Mouse (Mus musculus) liver, embryonic 14.5 days (tissue): Measurements from ENCODE around the gene Ap3b1. TPM values are rescaled to one million over a fixed set of nuclear protein-coding genes. Genes with fewer than 3 reads are reported as not detected.
"Not testable (repeated sequence)": the region's sequence is repeated elsewhere in the genome, so short reads cannot be mapped to it uniquely, and the experiment has no call there.

ENCODE experiments used
- ATAC-seq: fragments of 200-750 bp; cut with Nextera tagmentation; 2 replicates; pipeline ENCODE4 v1.8.0; 2017; ENCODE audit warnings: moderate number of reproducible peaks, mild to moderate bottlenecking, moderate library complexity; ENCODE audit not compliant: insufficient read depth
- DNase-seq, 3 experiments: peaks; one replicate each; pipeline ENCODE4 v3.0.0-alpha.2; 2012 to 2013; ENCODE audit warnings: low read depth in 3 of 3, low spot score in 3 of 3
- H3K27ac ChIP-seq: fragments of 300-500 bp; sonication (generic); 2 replicates; pipeline ENCODE4 v1.5.1; 2014; ENCODE audit warnings: moderate library complexity, mild to moderate bottlenecking, control low read depth, inconsistent platforms
- H3K27me3 ChIP-seq: fragments of 300-500 bp; sonication (generic); 2 replicates; pipeline ENCODE4 v1.6.1; 2014; ENCODE audit warnings: mild to moderate bottlenecking, low read length, moderate library complexity; ENCODE audit not compliant: control insufficient read depth, insufficient read depth
- H3K36me3 ChIP-seq: fragments of 300-500 bp; sonication (generic); replicated peaks from 2 replicates; pipeline ENCODE4 v1.6.1; 2014; ENCODE audit warnings: low read depth; ENCODE audit not compliant: control insufficient read depth, insufficient read depth
- H3K4me1 ChIP-seq, 2 experiments: fragments of 200-500 bp in 1 of 2; fragments of 300-500 bp in 1 of 2; sonication (generic) in 1 of 2; replicated peaks; 2 replicates each; pipeline ENCODE4 v1.6.1; 2012 to 2014; ENCODE audit warnings: antibody characterized with exemption in 1 of 2, inconsistent platforms in 1 of 2, low read length in 1 of 2; ENCODE audit not compliant: control insufficient read depth in 2 of 2, insufficient read depth in 2 of 2
- H3K4me2 ChIP-seq: fragments of 300-500 bp; sonication (generic); 2 replicates; pipeline ENCODE4 v1.6.1; 2014; ENCODE audit warnings: low read depth, mild to moderate bottlenecking, control low read depth, moderate library complexity
- H3K4me3 ChIP-seq, 2 experiments: fragments of 200-500 bp in 1 of 2; fragments of 300-500 bp in 1 of 2; sonication (generic) in 1 of 2; 2 replicates each; pipeline ENCODE4 v1.5.1; 2012 to 2014; ENCODE audit warnings: low read depth in 2 of 2, low read length in 2 of 2, mild to moderate bottlenecking in 2 of 2, control low read depth in 1 of 2, inconsistent platforms in 1 of 2, moderate library complexity in 1 of 2; ENCODE audit not compliant: insufficient read depth in 1 of 2
- H3K9ac ChIP-seq: fragments of 300-500 bp; sonication (generic); replicated peaks from 2 replicates; pipeline ENCODE4 v1.6.1; 2014; ENCODE audit warnings: mild to moderate bottlenecking, control low read depth, moderate library complexity
- H3K9me3 ChIP-seq: fragments of 300-500 bp; sonication (generic); 2 replicates; pipeline ENCODE4 v1.6.1; 2016; ENCODE audit warnings: low read length, mixed read lengths; ENCODE audit not compliant: control insufficient read depth
- CTCF ChIP-seq: IDR thresholded peaks from 2 replicates; pipeline ENCODE4 v1.5.1; 2016; ENCODE audit warnings: antibody characterized with exemption, low read depth, control low read depth
- EP300 ChIP-seq: IDR thresholded peaks from 2 replicates; pipeline ENCODE4 v1.6.1; 2016; ENCODE audit warnings: antibody characterized with exemption, low read depth
- WGBS: fragments of 180-500 bp; shearing (Covaris S2); extraction: QIAGEN DNeasy Blood & Tissue Kit; methylation state at CpG from one replicate; pipeline ENCODE4 v1.1.7; 2014; ENCODE audit not compliant: insufficient replicate concordance; 5-methylcytosine and 5-hydroxymethylcytosine counted together
- polyA plus RNA-seq, 2 experiments: library from polyadenylated mRNA; depleted of rRNA in 1 of 2; stranded (reverse) in 1 of 2; unstranded in 1 of 2; fragments of >200 nt; fragmentation: Nextera tagmentation in 1 of 2; extraction: Ambion mirVana in 1 of 2; gene quantifications; 2 replicates each; pipeline versions ENCODE4 v1.2.1 to v1.2.3; 2012 to 2014

Gene Ap3b1
- polyA plus RNA-seq, 2 experiments, result 16.1 to 16.8 TPM

GRCm38 (mm10) chr13:94354584-94354983 is 4.2 kb upstream of the Ap3b1 start:
- Histone ChIP-seq H3K4me3 (no peak overlapping the region), H3K9me3 (no peaks in the 10 kb centered on the region), H3K9ac (no peak overlapping the region), H3K27ac (no peak overlapping the region), H3K36me3 (no peaks in the 10 kb centered on the region), H3K27me3 (no peaks in the 10 kb centered on the region), H3K4me2 (no peak overlapping the region), H3K4me1 (peaks cover 4 to 7% of the 10 kb centered on the region in 2 experiments; a peak in 3 of 4 replicates)
- no peak for TF ChIP-seq EP300
- WGBS, result 12% methylated on average over 3 of the region's 3 CpGs
- DNase-seq (no peak), ATAC-seq (no peak)

- Histone ChIP-seq H3K4me2 (peak overlapping the region; percentile 90), H3K9me3 (no peaks in the 10 kb centered on the region), H3K27ac (no peak overlapping the region), H3K4me1 (peaks cover 4 to 16% of the 10 kb centered on the region in 2 experiments; a peak in 3 of 4 replicates), H3K27me3 (no peaks in the 10 kb centered on the region), H3K4me3 (peak overlapping the region; percentile 73 to 82), H3K9ac (peak overlapping the region; percentile 91), H3K36me3 (no peaks in the 10 kb centered on the region)
- WGBS, result 1% methylated on average over 9 of the region's 9 CpGs
- ATAC-seq (no peak), DNase-seq (no peak)
- TF ChIP-seq CTCF (no peak), EP300 (no peak)
These were observed 709 bp upstream of the Ap3b1 start for GRCm38 (mm10) chr13:94358101-94358400.

- TF ChIP-seq CTCF, result no peak
- TF ChIP-seq EP300, result no peak
- H3K4me2 ChIP-seq, result peak overlapping the region; percentile 90
- ATAC-seq (no peak), DNase-seq (no peak)
- H3K9ac ChIP-seq, result peak overlapping the region; percentile 91
- H3K27ac ChIP-seq, result peak overlapping the region; percentile 2; the same call in 1 of the 2 replicates
- WGBS, result 14% methylated on average over 25 of the region's 25 CpGs
- no peaks in the 10 kb centered on the region for H3K9me3 ChIP-seq
- H3K4me1 ChIP-seq, result peaks cover 4 to 19% of the 10 kb centered on the region in 2 experiments; a peak in 3 of 4 replicates
- no peaks in the 10 kb centered on the region for H3K36me3 ChIP-seq
- peak overlapping the region; percentile 73 to 82 for H3K4me3 ChIP-seq
- H3K27me3 ChIP-seq, result no peaks in the 10 kb centered on the region
These were observed 641 bp downstream of the Ap3b1 start for GRCm38 (mm10) chr13:94359282-94359920.

- peaks cover 13 to 33% of the 10 kb centered on the region in 2 experiments for H3K4me1 ChIP-seq
These were observed 2.3 kb downstream of the Ap3b1 start for GRCm38 (mm10) chr13:94361013-94361580.

GRCm38 (mm10) chr13:94364336-94364735 is 5.6 kb downstream of the Ap3b1 start:
- Histone ChIP-seq H3K4me2 (no peak overlapping the region), H3K9ac (no peak overlapping the region), H3K9me3 (no peaks in the 10 kb centered on the region), H3K27ac (no peak overlapping the region), H3K36me3 (no peaks in the 10 kb centered on the region), H3K4me3 (no peak overlapping the region), H3K27me3 (no peaks in the 10 kb centered on the region), H3K4me1 (peaks cover 9 to 28% of the 10 kb centered on the region in 2 experiments)
- ATAC-seq, result no peak; the same call in 1 of the 2 replicates
- no peak for TF ChIP-seq EP300
- TF ChIP-seq CTCF, result no peak
- no peak for DNase-seq
- 67% methylated on average over 2 of the region's 2 CpGs for WGBS

More at GRCm38 (mm10) chr13:94361013-94361580, 2.3 kb downstream of the Ap3b1 start:
- WGBS, result 71% methylated on average over 10 of the region's 10 CpGs
- not testable (repeated sequence) for H3K36me3 ChIP-seq, ATAC-seq, H3K9ac ChIP-seq, H3K4me3 ChIP-seq, H3K9me3 ChIP-seq, DNase-seq, H3K27ac ChIP-seq, H3K27me3 ChIP-seq, H3K4me2 ChIP-seq
